Mouse (Mus musculus): Measurements from ENCODE around the gene Mafb.

Gene Mafb

DNA sequence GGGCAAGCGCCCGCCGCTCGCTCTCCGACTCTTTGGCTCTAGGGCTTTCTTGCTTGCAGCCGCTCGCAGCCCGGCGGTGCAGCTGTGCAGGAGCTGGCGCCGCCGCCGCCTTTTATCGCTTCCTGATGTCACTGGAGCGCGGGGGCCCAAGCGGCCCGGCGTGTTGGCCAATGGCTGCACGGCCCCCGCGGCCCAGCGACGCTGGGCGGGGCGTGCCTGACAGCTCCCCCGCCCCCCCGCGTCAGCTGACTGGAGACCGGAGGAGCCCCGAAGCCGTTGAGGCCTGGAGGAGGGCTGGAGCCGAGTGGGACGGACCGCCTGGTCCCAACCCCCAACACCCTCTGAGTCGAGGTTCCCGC is at the start of gene Mafb:
Gene Mafb (minus strand): TSS at position 86 of the 359 bp plus-strand sequence.
- in situ Hi-C loops (cut with MboI, MseI) = no loop called here

DNA sequence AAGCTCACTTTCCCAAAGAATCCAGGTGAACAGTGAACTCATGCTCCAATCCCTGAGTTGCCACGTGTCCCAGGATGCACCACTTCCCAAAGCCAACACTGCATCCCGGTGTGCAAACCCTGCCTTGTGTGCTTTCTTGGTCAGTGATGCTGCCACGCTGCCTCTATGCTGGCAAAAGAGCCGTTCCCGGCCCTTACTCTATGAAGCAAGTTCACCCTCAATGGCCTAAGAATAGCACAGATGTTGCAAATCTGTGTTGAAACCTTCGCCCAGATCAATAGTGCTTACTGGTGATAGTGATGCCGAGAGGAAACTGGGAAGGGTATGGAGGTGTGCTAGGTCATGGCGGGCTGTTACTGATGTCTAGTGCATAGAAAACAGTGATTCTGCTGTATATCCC is 48.3 kb upstream of the Mafb start:
- in situ Hi-C loops (cut with MboI, MseI) = loop anchor here in 1 of 2 experiments (5.0 kb wide), 1 partner anchor 162 kb away; no protein-coding TSS in a partner anchor

DNA sequence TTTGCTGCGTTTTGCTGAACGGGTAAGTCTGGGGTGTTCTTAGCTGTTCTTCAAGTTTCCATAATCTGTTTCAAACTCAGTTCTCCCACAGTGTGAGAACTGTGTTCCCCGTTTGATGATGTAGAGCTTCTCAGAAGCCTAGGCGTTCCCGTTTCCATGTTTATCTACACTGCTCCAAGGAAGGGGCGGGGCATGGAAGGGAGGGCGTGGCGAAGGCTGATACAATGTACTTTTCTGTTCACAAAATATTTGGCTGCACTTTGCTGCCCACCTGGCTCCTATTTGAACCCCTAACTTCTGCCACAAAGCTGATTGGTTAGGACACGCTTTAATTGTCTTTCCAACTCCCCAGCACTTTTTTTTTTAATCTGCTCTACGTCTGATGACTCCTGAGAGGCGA is 47.9 kb upstream of the Mafb start:
- in situ Hi-C loops (cut with MboI, MseI) = loop anchor here in 1 of 2 experiments (5.0 kb wide), 1 partner anchor 163 kb away; no protein-coding TSS in a partner anchor

- in situ Hi-C loops (cut with MboI, MseI) = no loop called here
These were observed 47.1 kb upstream of the Mafb start for GRCm38 (mm10) chr2:160413982-160414381.

- in situ Hi-C loops (cut with MboI, MseI) = no loop called here
These were observed 46.2 kb upstream of the Mafb start for GRCm38 (mm10) chr2:160413055-160413454.

DNA sequence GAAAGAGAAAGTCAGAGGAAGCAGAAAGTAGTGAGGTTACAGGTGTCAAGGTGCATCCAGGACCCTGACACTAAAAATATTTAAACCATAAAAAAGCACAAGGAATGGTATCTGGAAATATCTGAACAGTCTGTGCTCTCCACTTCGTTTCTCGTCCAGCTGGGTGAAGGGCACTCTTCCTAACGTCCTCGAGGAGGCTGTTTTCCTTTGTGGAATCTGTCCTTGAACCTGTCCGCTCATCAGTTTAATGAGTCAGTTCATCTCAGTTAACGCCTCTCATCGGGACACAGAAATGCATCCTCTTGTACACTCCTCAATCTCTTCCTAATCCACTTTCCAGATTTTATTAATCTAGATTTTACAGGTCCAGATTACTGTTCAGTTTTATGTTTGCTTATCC is 44.6 kb upstream of the Mafb start:
- in situ Hi-C loops (cut with MboI, MseI) = no loop called here

DNA sequence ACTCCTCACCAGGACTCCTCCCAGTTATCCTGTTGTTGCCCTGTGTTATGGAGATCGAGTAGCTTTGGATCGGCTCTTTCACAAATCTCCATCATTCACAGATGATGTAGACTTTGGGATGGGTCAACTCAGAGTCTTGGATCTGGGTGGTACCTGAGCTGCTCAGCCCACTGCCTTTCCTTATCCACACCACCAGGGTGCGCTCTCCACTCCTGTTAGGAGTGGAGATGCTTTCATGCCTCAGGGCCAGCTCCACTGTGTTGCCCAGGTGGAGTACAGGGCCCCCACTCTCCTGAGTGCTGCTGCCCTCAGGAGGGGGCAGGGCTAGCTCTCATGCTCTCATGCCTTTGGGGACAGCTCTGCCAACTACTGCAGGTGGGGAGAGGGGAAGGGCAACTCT is 40.9 kb upstream of the Mafb start:
- in situ Hi-C loops (cut with MboI, MseI) = loop anchor here in 1 of 2 experiments (5.0 kb wide), 1 partner anchor 170 kb away; no protein-coding TSS in a partner anchor

- in situ Hi-C loops (cut with MboI, MseI) = no loop called here
These were observed 30.9 kb upstream of the Mafb start for GRCm38 (mm10) chr2:160397747-160398146.

- in situ Hi-C loops (cut with MboI, MseI) = no loop called here
These were observed 27.9 kb upstream of the Mafb start for GRCm38 (mm10) chr2:160394735-160395134.

DNA sequence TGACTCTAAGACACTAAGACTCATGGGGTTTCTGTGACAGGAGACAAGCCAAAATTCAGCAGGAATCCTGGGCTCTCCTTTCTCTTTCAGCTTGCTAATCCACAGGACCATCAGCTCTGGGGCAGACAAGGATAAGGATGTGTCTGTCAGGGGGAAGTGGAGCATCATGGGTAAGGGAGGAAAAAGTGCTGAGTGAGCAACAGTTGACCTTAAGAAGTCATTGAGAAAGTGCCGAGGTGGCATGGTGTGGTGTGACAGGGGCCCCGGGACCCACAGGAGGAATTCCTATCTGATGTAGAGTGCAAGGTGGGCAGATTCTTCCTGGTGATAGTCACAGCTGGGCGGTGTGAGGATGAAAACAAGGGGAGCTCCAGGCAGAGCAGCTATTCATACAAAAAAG is 25.8 kb upstream of the Mafb start:
- in situ Hi-C loops (cut with MboI, MseI) = no loop called here

DNA sequence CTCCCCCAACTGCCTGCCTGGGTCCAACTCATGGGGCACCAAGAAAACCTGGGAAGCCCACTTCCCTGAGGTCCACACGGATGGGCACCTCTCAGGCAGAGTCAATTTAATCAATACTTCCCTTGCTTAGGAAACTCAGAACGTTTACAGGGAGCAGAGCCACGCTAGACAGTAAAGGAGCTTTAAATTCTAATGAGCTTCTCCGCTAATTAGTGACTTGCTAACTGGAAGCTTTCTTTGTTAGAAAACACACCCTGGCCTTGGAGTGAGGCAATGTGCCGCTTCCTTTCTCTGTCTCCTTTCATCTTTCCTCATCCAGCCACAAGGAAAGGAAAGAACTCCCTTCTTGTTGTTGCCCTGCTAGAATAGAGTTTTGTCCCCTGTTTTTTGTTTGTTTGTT is 21.7 kb upstream of the Mafb start:
- in situ Hi-C loops (cut with MboI, MseI) = no loop called here

DNA sequence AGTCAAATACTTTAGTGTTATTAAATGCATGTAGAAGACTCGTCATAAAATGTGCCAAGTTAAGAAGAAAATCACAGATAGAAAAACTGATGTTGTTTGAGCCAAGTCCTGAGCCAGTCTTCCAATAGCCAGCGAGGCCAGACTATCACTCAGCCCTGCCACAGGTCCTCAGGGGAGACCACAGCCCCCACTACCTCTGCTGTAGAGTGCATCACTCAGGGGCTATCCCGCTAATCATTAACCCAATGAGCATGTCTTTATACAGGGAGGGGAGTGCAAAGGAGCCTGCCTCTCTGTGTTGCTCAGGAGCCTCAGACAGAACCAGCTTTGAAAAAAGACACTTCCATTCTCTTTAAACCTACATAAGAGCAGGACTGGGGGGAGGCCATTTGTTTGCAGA is 16.6 kb upstream of the Mafb start:
- in situ Hi-C loops (cut with MboI, MseI) = no loop called here

DNA sequence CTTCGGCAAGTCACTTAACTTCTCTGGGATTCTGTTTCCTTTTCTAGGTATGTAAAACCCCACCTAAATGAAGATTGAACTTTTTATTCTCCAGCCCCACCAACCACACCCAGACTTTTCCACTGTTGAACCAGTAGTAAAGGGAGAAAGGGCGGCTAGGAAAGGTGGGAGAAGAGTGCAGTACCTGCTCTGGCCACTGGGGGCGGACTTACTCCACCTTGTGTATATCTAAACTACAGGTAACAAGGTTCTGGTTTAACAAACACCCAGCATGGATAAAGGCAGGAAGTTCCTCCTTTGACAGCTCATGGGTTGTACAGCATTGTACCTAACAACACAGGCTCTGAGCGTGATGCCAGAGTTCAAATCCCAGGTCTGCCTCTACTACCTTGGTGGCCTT is 11.4 kb upstream of the Mafb start:
- in situ Hi-C loops (cut with MboI, MseI) = loop anchor here (5.0 kb wide), 2 partner anchors 199 to 204 kb away; no protein-coding TSS in a partner anchor

- in situ Hi-C loops (cut with MboI, MseI) = loop anchor here (5.0 kb wide), 2 partner anchors 201 to 206 kb away; no protein-coding TSS in a partner anchor
These were observed 9.4 kb upstream of the Mafb start for GRCm38 (mm10) chr2:160376236-160376635.

GRCm38 (mm10) chr2:160369653-160370420 is 3.0 kb upstream of the Mafb start:
- in situ Hi-C loops (cut with MboI, MseI) = no loop called here

DNA sequence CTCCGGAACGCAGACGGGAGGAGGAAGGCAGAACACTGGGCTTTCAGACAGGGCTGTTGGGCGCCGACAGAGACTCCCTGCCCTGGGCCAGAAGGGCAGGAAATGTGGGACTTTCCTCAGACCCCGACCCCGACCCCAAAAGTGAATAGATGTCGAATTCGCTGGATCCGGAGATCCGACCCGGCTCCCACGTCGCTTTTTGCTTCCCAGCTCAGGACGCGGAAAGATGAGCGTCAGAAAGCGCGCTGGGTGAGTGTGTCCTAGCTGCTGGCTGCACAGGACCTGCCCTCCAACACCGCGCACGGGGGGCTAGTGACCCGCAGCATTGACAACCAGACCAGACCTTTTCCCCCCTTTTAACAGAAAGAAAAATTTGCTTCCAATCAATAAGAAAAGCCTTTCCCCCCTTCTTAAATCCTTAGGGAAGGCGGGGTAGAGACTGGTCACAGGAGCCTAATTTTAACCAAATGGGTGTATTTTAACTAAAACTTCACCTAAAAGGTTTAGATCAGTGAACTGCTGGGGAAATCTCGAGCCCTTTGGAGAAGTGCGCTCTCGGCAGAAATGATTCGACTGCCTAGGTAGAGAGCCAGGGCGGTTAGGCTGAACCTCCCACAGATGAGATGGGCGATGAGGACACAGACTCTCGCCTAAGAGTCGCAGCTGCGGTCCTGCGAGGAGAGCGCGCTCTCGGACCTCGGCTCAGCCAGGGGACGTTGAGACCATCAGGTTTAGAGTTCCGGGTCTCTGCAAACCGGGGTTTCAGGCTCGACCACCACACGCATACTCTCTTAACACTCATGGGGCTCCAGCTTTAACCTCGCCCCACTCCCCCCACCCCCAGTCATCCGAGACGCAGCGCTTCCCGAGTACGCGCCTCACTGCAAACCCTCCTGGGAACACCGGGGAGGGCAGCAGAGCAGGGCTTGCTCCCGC is 1.8 kb upstream of the Mafb start:
- in situ Hi-C loops (cut with MboI, MseI) = no loop called here

DNA sequence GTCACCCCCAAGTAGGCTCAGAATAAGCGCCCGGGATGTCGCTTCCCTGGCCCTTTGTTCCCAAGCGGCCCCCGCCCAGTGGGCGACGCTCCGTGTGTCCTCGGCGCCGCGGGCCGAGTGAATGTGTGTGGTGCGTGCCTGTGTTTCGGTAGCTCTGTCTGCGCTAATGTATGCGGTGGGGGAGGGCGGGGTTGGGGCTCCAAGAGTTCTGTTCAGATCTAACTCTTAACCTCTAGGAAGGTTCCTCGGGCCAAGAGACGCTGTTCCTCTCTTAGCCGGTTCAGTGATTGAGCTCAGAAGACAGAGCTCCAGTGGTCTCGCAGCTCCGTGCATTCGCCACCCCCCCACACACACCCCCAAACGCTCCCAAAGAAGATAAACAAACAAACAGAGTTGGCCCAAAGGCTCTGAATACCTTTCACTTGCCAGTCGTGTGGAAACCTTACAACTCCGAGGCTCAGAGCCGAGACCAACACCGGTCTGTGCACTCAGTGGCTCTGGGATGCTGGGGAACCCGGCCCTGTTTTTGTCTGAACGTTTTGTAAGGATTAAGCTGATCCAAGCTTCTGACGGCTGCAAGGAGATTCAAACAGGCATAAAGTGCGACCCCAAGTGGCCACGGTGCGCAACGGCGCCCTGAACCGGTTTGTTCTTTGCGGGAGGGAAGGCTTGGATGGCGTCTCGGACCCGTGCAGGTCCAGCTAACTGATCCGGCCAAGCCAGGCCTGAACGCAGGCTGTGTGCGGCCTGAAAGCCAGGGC is 763 bp upstream of the Mafb start:
- in situ Hi-C loops (cut with MboI, MseI) = no loop called here

- in situ Hi-C loops (cut with MboI, MseI) = no loop called here
These were observed 520 bp downstream of the Mafb start for GRCm38 (mm10) chr2:160366111-160366979.

DNA sequence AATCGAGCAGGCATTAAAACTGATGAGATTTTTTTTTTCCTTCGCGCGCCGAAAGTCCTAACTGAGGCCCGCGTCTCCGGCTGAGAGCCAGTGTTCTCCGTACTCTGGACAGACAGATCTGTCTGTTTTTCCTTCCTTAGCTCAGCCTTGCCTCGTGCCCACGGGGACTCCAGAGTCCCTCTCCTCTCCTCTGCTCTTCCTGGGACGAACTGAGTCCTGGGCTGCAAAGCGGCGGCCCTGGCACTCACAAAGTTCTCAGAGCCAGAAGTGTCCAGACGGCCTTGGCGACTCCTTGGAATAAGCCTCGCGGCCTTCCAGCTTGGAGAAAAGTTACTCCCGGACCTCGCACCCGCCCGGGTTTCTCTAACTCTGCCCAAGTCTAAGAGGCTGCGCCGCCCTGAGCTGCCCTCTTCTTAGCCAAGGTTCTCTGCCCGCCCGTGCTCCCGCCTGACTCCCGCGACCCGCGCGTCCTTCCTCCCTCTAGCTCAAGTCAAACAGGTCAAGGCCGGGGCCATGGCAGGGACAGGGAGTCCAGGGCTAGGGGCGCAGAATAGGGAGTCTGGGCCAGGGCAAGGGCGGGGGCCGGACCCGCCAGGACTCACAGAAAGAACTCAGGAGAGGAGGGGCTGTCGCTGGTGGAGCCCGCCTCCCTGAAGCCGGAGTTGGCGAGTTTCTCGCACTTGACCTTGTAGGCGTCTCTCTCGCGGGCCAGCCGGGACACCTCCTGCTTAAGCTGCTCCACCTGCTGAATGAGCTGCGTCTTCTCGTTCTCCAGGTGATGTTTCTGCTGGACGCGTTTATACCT is 1.6 kb downstream of the Mafb start:
- in situ Hi-C loops (cut with MboI, MseI) = no loop called here

DNA sequence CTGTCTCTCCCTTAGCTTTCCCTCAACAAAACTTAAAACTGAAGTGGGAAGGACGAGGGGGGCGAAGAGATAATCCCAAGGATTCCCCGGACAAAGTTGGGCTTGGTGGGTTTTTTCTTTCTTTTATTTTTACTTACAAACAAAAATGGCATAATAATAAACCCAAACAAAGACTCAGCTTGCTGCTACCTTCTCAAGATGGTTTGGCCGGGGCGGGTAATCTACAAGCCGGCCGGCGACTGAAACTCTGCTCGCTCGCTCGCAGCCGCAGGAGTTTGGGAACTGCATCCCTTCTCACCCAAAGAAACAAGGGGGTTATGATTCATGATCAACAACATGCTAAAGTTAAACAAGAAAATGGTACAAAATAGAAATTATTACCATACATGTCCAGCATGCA is 2.2 kb downstream of the Mafb start:
- in situ Hi-C loops (cut with MboI, MseI) = no loop called here

Measured in T-helper 17 cell (primary cell).